Mouse (Mus musculus) myocyte (in vitro differentiated cells): Measurements from ENCODE around the gene Comt. TPM values are rescaled to one million over a fixed set of nuclear protein-coding genes. Genes with fewer than 3 reads are reported as not detected.

Experiments used
- H3K27me3 ChIP-seq: one replicate; pipeline ENCODE4 v1.6.1; 2011; ENCODE audit not compliant: control insufficient read depth, insufficient read depth, insufficient read length
- H3K36me3 ChIP-seq: one replicate; pipeline ENCODE4 v1.6.1; 2011; ENCODE audit not compliant: control insufficient read depth, insufficient read depth
- H3K4me2 ChIP-seq: one replicate; pipeline ENCODE4 v1.6.1; 2011; ENCODE audit warnings: low read depth, control low read depth
- H3K4me3 ChIP-seq: one replicate; pipeline ENCODE4 v1.5.1; 2011; ENCODE audit warnings: mild to moderate bottlenecking, control low read depth, moderate library complexity
- H3K79me2 ChIP-seq: one replicate; pipeline ENCODE4 v1.6.1; 2011; ENCODE audit not compliant: control insufficient read depth, insufficient read depth
- H3ac ChIP-seq: one replicate; pipeline ENCODE4 v1.6.1; 2011; ENCODE audit not compliant: control insufficient read depth, insufficient read length
- CEBPB ChIP-seq: IDR thresholded peaks from 2 replicates; pipeline ENCODE4 v1.6.1; 2011; ENCODE audit warnings: mild to moderate bottlenecking, moderate library complexity; ENCODE audit not compliant: poor library complexity, insufficient read depth, severe bottlenecking
- E2F4 ChIP-seq: IDR thresholded peaks from one replicate; pipeline ENCODE4 v1.6.1; 2011; ENCODE audit warnings: mild to moderate bottlenecking, control low read depth, moderate library complexity; ENCODE audit not compliant: insufficient read depth
- MAX ChIP-seq: IDR thresholded peaks from one replicate; pipeline ENCODE4 v1.6.1; 2011; ENCODE audit warnings: low read depth, mild to moderate bottlenecking, control low read depth
- MYOD1 ChIP-seq, 3 experiments: IDR thresholded peaks; one replicate each; pipeline ENCODE4 v1.6.1; 2011; ENCODE audit warnings: control low read depth in 2 of 3, low read depth in 2 of 3, mild to moderate bottlenecking in 2 of 3, moderate library complexity in 1 of 3; ENCODE audit not compliant: insufficient read length in 2 of 3, control insufficient read depth in 1 of 3
- MYOG ChIP-seq, 3 experiments: IDR thresholded peaks; one replicate each; pipeline ENCODE4 v1.6.1; 2011; ENCODE audit warnings: control low read depth in 2 of 3, low read depth in 2 of 3, mild to moderate bottlenecking in 2 of 3; ENCODE audit not compliant: insufficient read length in 2 of 3, control insufficient read depth in 1 of 3, insufficient read depth in 1 of 3
- POLR2A ChIP-seq: IDR thresholded peaks from one replicate; pipeline ENCODE4 v1.6.1; 2011; ENCODE audit warnings: low read depth, mild to moderate bottlenecking, control low read depth, moderate library complexity; ENCODE audit not compliant: insufficient read length
- POLR2AphosphoS2 ChIP-seq: IDR thresholded peaks from one replicate; pipeline ENCODE4 v1.6.1; 2011; ENCODE audit warnings: low read depth, control low read depth; ENCODE audit not compliant: insufficient read length
- REST ChIP-seq: IDR thresholded peaks from one replicate; pipeline ENCODE4 v1.6.1; 2011; ENCODE audit warnings: mild to moderate bottlenecking, control low read depth, moderate library complexity; ENCODE audit not compliant: insufficient read depth, insufficient read length
- SRF ChIP-seq: IDR thresholded peaks from one replicate; pipeline ENCODE4 v1.6.1; 2011; ENCODE audit warnings: low read depth; ENCODE audit not compliant: control insufficient read depth, insufficient read length
- TCF12 ChIP-seq: IDR thresholded peaks from one replicate; pipeline ENCODE4 v1.6.1; 2011; ENCODE audit warnings: mild to moderate bottlenecking, control low read depth; ENCODE audit not compliant: poor library complexity, insufficient read depth, severe bottlenecking
- TCF3 ChIP-seq: IDR thresholded peaks from one replicate; pipeline ENCODE4 v1.6.1; 2011; ENCODE audit warnings: low read depth, control low read depth; ENCODE audit not compliant: insufficient read length
- USF1 ChIP-seq: IDR thresholded peaks from one replicate; pipeline ENCODE4 v1.6.1; 2011; ENCODE audit warnings: low read depth, mild to moderate bottlenecking, control low read depth, moderate library complexity
- polyA plus RNA-seq: library from polyadenylated mRNA; unstranded; fragments of >200 nt; fragmentation: generic; extraction: Trizol; gene quantifications from one replicate; pipeline ENCODE4 v1.2.1, GENCODE M21; 2012; ENCODE audit warnings: missing spikeins

The Comt gene
- polyA plus RNA-seq, 1 experiment = 93.6 TPM

DNA sequence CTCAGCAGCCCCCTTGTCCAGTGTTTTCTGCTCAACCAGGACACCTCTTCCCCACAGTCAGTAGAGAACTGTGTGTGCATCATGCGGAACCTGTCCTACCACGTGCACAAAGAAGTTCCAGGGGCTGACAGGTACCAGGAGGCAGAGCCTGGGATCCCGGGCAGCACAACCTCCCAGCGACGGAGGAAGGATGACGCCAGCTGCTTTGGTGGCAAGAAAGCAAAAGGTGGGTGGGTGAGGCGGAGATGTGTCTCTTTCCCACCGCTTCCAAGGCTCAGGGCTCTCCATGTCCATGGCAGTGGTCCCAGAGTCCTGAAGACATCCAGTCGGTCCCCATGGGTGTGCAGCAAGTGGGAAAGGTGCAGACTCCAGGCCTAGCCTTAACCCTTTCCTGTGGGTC, 26.6 kb downstream of the Comt start:
- Histone ChIP-seq H3K27me3 (no peaks in the 10 kb centered on the region), H3K4me3 (no peak overlapping the region), H3K79me2 (no peaks in the 10 kb centered on the region), H3ac (no peak overlapping the region), H3K4me2 (no peak overlapping the region), H3K36me3 (no peaks in the 10 kb centered on the region)
- TF ChIP-seq MAX = no peak
- TF ChIP-seq POLR2A = no peak
- TF ChIP-seq CEBPB = no peak
- TF ChIP-seq MYOD1 (IDR thresholded peaks at IDR 0.05; ENCODE audit: control insufficient read depth in 1 of 3, insufficient read length in 2 of 3, low read depth in 2 of 3) = no peak
- TF ChIP-seq REST = no peak
- no peak for TF ChIP-seq POLR2AphosphoS2
- no peak for TF ChIP-seq SRF
- no peak for TF ChIP-seq USF1
- TF ChIP-seq E2F4 = no peak
- TF ChIP-seq MYOG (IDR thresholded peaks at IDR 0.05; ENCODE audit: control insufficient read depth in 1 of 3, insufficient read depth in 1 of 3, insufficient read length in 2 of 3, low read depth in 2 of 3) = no peak
- no peak for TF ChIP-seq TCF12
- TF ChIP-seq TCF3 = no peak

DNA sequence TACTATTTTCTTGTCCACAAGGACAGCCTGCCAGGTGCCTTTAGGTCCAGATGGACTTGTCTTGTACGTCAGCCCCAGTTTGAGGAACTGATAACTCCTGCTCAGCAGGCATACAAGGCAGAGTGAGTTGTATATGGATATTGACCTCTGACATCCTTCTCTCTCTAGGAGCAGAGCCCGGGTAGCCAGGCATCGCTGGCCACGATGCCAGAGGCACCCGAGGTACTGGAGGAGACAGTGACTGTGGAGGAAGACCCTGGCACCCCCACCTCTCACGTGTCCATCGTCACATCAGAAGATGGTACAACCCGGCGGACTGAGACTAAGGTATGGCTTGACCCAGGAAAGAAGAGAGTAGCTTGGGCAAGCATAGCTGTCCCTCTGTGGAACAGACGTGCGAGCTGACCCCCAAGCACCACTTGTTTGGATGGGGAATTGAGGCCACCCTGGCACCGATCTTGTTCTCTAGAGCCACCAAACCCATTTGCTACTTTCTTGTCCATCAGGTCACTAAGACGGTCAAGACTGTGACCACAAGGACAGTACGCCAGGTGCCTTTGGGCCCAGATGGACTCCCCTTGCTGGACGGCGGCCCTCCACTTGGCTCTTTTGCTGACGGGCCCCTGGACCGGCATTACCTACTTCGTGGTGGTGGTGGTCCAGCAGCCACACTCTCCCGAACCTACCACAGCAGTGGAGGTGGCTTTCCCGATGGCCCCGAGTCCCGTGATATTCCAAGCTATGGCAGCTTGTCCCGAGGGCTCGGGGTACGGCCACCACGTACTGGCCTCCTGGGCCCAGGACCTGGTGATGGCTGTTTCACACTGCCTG, 29.6 kb downstream of the Comt start:
- TF ChIP-seq CEBPB (no peak), TCF12 (no peak), SRF (no peak), USF1 (no peak), MAX (no peak), TCF3 (no peak)
- Histone ChIP-seq H3ac (no peak overlapping the region), H3K27me3 (no peaks in the 10 kb centered on the region), H3K79me2 (no peaks in the 10 kb centered on the region), H3K4me3 (no peak overlapping the region), H3K4me2 (no peak overlapping the region), H3K36me3 (no peaks in the 10 kb centered on the region)

DNA sequence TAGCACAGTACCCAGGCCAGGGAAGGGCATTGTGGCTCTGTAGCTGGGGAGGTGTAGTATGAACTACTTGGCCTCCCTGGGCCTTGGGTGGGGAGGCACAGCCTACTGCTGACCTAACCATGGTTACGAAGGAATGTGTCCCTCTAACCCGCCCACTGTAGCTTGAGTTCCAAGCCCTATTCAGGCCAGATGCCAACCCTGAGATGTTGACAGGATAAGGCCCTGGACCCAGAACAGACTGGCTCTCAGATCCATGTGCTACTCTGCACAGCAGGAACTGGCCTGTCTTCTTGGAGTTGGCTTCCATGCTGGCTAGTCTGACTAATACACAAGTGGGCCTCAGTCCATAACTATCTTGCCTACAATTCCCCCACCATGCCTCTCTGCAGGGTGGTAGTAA, 30.5 kb downstream of the Comt start:
- Histone ChIP-seq H3K27me3 (no peaks in the 10 kb centered on the region), H3K36me3 (no peaks in the 10 kb centered on the region), H3K4me2 (no peak overlapping the region), H3ac (no peak overlapping the region), H3K4me3 (no peak overlapping the region), H3K79me2 (no peaks in the 10 kb centered on the region)
- TF ChIP-seq POLR2AphosphoS2 (no peak), MAX (no peak), USF1 (no peak), MYOG (IDR thresholded peaks at IDR 0.05; ENCODE audit: control insufficient read depth in 1 of 3, insufficient read depth in 1 of 3, insufficient read length in 2 of 3, low read depth in 2 of 3) (no peak), E2F4 (no peak)

DNA sequence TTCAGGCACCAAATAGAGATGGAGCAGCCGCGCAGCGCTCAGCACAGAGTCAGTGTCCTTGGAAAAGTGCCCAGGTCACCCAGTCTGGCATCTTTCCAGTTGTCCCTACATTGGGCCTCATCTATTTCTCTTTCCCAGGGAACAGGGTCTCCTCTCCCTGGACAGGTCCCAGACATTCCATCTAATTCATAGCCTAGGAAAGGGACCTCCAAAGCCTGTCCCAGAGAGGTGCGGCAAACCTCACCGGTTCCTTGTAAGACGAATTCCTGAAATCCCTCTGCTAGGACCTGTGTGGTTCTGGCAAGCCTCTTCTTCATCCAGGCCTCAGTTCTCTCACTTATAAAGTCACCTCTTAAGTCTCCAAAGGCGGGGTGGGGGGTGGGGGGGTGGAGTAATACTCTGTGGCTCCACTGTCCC, 31.0 kb downstream of the Comt start:
- no peak overlapping the region for H3K4me3 ChIP-seq
- TF ChIP-seq POLR2AphosphoS2 (no peak), MYOD1 (IDR thresholded peaks at IDR 0.05; ENCODE audit: control insufficient read depth in 1 of 3, insufficient read length in 2 of 3, low read depth in 2 of 3) (no peak), CEBPB (no peak), REST (no peak), USF1 (no peak), MYOG (IDR thresholded peaks at IDR 0.05; ENCODE audit: control insufficient read depth in 1 of 3, insufficient read depth in 1 of 3, insufficient read length in 2 of 3, low read depth in 2 of 3) (no peak), MAX (no peak), SRF (no peak), POLR2A (no peak), TCF3 (no peak), TCF12 (no peak)
- H3ac ChIP-seq = no peak overlapping the region
- no peaks in the 10 kb centered on the region for H3K79me2 ChIP-seq
- H3K27me3 ChIP-seq = no peaks in the 10 kb centered on the region
- H3K36me3 ChIP-seq = no peaks in the 10 kb centered on the region
- no peak overlapping the region for H3K4me2 ChIP-seq
